Mouse (Mus musculus) left cerebral cortex, adult 2 months (tissue): ENCODE data around the gene Ednra. TPM values are rescaled to one million over a fixed set of nuclear protein-coding genes. Genes with fewer than 3 reads are reported as not detected.

Source experiments
- DNase-seq, 2 experiments: peaks; one replicate each; pipeline ENCODE4 v3.0.0; 2021 to 2022; ENCODE audit warnings: low spot score in 2 of 2, mixed read lengths in 1 of 2; ENCODE audit errors: extremely low spot score in 1 of 2
- H3K27ac ChIP-seq: fragments of 200-600 bp; 2 replicates; pipeline ENCODE4 v1.8.1; 2022
- H3K4me3 ChIP-seq: fragments of 200-600 bp; 2 replicates; pipeline ENCODE4 v1.8.1; 2022
- CTCF ChIP-seq: fragments of 200-600 bp; IDR thresholded peaks from 2 replicates; pipeline ENCODE4 v1.8.1; 2022; ENCODE audit warnings: antibody characterized with exemption, mild to moderate bottlenecking, moderate library complexity
- intact Hi-C: fragments of 180-260 bp; cut with DNase I; formaldehyde crosslinking; loops from one replicate; pipeline ENCODE4 v1.15.1; 2025
- total RNA-seq, 2 experiments: library from RNA; stranded (reverse); gene quantifications; 2 replicates each; pipeline ENCODE4 v1.2.3; 2021

Ednra gene
- total RNA-seq, 2 experiments from 2014 or later = 2.8 to 3.5 TPM

- no peak for DNase-seq
- H3K27ac ChIP-seq = no peak overlapping the region
- no peak for TF ChIP-seq CTCF
- intact Hi-C loops = no loop called here
- no peak overlapping the region for H3K4me3 ChIP-seq
These were observed 20.2 kb upstream of the Ednra start for GRCm38 (mm10) chr8:77744476-77744875.

DNA sequence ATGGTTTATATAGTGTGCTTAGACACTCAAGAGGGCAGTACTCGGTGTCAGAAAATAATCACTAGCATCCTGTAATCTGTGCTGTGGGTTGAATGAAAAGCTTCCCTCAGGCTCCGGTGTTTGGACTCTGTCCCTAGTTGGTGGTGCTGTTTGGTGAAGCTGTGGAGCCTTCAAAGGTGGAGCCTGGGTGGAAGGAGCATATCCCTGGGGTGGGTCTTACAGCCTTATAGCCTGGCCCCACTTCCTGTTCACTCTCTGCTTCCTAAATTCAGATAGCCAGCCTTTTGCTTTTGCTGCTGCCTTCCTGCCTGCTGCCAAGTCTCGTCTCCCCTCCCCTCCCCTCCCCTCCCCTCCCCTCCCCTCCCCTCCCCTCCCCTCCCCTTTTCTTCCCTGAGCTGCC, 18.1 kb upstream of the Ednra start:
- H3K27ac ChIP-seq = no peak overlapping the region
- DNase-seq = no peak
- no peak for TF ChIP-seq CTCF
- intact Hi-C loops = no loop called here
- H3K4me3 ChIP-seq = no peak overlapping the region

- intact Hi-C loops = no loop called here
- no peak for DNase-seq
- Histone ChIP-seq H3K27ac (no peak overlapping the region), H3K4me3 (no peak overlapping the region)
- no peak for TF ChIP-seq CTCF
These were observed 16.9 kb upstream of the Ednra start for GRCm38 (mm10) chr8:77741050-77741777.

DNA sequence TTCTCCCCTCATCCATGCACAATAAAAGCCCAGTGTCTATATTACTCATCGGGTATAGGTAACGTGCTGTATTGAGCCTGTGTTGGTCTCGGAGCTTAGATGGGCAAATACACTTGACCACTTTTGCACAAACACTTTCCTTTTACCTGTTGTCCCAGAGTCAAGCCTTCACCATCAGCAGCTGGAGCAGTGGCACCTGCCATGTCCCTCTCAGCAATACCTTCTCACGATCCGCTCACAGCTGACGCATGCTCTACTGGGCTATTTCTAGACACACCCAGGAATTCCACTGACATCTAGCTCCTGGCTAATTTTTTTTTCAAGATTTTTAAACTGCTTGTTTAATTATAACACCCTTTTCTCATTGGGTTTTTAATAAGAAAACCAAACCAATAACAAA, 14.2 kb upstream of the Ednra start:
- no peak for DNase-seq
- no peak overlapping the region for H3K4me3 ChIP-seq
- intact Hi-C loops = no loop called here
- no peak for TF ChIP-seq CTCF
- no peak overlapping the region for H3K27ac ChIP-seq

DNA sequence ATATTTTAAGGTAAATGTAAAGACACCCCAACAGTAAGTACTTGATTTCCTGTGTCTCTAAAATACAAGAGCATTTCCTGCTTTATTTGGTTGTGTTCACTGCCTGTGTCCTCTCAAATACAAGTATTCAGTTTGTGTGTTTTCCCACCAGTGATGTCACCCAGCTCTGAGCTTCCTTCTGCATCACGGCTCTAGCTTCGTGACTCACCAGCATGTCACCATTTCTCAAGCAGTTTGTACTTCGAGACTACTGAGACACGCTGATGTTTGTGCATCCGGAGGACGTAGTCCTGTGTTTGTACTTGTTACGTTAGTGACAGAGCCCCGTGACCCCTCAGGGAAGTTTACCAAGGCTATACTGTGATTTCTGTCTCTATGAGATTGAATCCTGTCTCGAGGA, 13.1 kb upstream of the Ednra start:
- no peak overlapping the region for H3K27ac ChIP-seq
- no peak overlapping the region for H3K4me3 ChIP-seq
- DNase-seq = no peak
- no peak for TF ChIP-seq CTCF
- intact Hi-C loops = no loop called here

GRCm38 (mm10) chr8:77733792-77734191, 9.5 kb upstream of the Ednra start:
- no peak for DNase-seq
- Histone ChIP-seq H3K4me3 (no peak overlapping the region), H3K27ac (no peak overlapping the region)
- intact Hi-C loops = no loop called here
- no peak for TF ChIP-seq CTCF

DNA sequence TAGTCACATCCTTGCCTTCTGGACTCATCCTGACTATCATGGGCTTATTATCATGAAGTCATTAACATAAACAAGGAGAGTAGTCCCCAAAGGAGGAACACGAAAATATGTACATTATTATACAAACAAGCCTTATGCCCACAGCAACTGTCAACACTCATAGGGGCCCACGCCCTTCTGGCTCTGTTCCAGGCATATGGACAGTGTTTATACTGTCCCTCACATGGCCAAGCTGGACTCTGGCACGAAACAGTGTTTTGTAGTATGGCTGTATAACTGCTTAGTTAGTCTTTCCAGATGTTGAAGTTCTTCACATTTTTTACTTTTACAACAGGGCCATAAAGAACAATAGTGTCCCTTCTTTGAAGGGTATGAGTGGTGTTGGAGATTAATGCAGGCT, 8.7 kb upstream of the Ednra start:
- no peak for DNase-seq
- TF ChIP-seq CTCF = no peak
- intact Hi-C loops = no loop called here
- Histone ChIP-seq H3K27ac (no peak overlapping the region), H3K4me3 (no peak overlapping the region)

- Histone ChIP-seq H3K27ac (no peak overlapping the region), H3K4me3 (no peak overlapping the region)
- TF ChIP-seq CTCF = no peak
- DNase-seq = no peak
- intact Hi-C loops = no loop called here
These were observed 1.1 kb upstream of the Ednra start for GRCm38 (mm10) chr8:77725406-77725805.

DNA sequence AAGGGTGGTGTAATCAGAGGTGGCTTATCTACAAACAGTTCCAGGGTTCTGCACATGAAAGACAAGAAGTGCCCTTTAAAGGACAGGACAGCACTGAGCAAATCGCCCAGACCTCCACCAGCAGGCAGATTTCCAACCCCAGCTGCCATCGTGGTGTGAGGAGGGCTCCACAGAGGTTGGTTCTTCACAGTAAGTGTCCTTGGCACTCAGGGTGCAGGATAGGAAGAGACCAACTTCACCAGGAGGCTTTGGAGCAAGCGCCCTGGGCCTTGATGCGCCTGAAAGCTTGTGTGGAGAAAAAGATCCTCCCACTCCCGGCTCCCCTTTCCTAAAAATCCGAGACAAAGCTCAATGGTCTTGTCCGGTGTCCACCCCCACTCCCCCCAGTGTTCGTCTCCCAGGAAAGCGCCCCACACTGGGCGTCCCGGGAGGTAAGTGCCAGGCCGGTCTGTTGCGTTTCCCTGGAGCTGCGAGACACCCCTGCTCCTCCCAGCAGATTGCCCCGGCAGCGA, 674 bp downstream of the Ednra start:
- DNase-seq = no peak
- intact Hi-C loops = no loop called here
- Histone ChIP-seq H3K4me3 (peak overlapping the region; percentile 41), H3K27ac (peak overlapping the region; percentile 59)
- no peak for TF ChIP-seq CTCF

DNA sequence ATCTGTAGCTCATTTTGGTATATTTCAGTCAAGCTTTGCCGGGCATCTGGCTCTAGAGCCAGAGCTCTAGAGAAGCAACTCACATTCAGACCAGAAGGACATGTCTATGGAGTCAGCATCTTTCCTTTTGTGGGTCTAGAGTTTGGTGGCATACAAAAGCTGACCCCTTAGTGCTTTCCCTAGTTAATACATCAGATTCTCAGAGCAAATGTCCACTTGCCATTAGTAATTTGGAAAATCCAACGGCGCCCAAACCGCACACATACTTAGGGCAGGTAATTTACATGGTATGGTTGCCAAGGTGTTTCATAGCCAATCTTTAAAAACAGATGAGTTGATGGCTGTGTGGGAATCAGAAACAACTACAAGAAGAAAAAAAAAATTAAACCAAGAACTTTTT, 1.2 kb downstream of the Ednra start:
- Histone ChIP-seq H3K4me3 (peak overlapping the region; percentile 41), H3K27ac (no peak overlapping the region)
- no peak for DNase-seq
- intact Hi-C loops = no loop called here
- TF ChIP-seq CTCF = no peak

GRCm38 (mm10) chr8:77718933-77719332, 5.3 kb downstream of the Ednra start:
- no peak overlapping the region for H3K27ac ChIP-seq
- no peak for TF ChIP-seq CTCF
- no peak overlapping the region for H3K4me3 ChIP-seq
- no peak for DNase-seq
- intact Hi-C loops = no loop called here

- DNase-seq = no peak
- no peak for TF ChIP-seq CTCF
- Histone ChIP-seq H3K4me3 (no peak overlapping the region), H3K27ac (no peak overlapping the region)
- intact Hi-C loops = no loop called here
These were observed 7.2 kb downstream of the Ednra start for GRCm38 (mm10) chr8:77717036-77717435.

GRCm38 (mm10) chr8:77714455-77714854, 9.8 kb downstream of the Ednra start:
- no peak for TF ChIP-seq CTCF
- no peak overlapping the region for H3K4me3 ChIP-seq
- intact Hi-C loops = no loop called here
- no peak overlapping the region for H3K27ac ChIP-seq
- no peak for DNase-seq
